Mouse (Mus musculus) ES-Bruce4 (cell line): ENCODE data around the gene A030014E15Rik.

Experiments
- CTCF ChIP-seq: IDR thresholded peaks from one replicate; pipeline ENCODE4 v1.8.1; 2011; ENCODE audit warnings: low read depth, low read length
- EP300 ChIP-seq: IDR thresholded peaks from 2 replicates; pipeline ENCODE4 v1.6.1; 2011; ENCODE audit warnings: low read depth, low read length; ENCODE audit not compliant: insufficient read depth

- TF ChIP-seq EP300 (no peak), CTCF (no peak)
Observed at GRCm38 (mm10) chr1:82972046-82972445, 47.3 kb downstream of the A030014E15Rik start.
